Mouse (Mus musculus) liver, embryonic 15.5 days (tissue): ENCODE results near the gene Mia. TPM values are rescaled to one million over a fixed set of nuclear protein-coding genes. Genes with fewer than 3 reads are reported as not detected.

ENCODE experiments used
- microRNA counts: library from miRNA; unstranded; fragments of <30 nt; microRNA quantifications from one replicate; lab custom pipeline; 2016
- microRNA-seq: library from miRNA; unstranded; fragments of <30 nt; microRNA quantifications from one replicate; pipeline ENCODE4, GENCODE M21; 2016
- polyA plus RNA-seq: library from polyadenylated mRNA; unstranded; fragments of >200 nt; fragmentation: Nextera tagmentation; extraction: Ambion mirVana; gene quantifications from 2 replicates; pipeline ENCODE4 v1.2.1, GENCODE M21; 2015

The Mia gene
- polyA plus RNA-seq, 1 experiment from 2014 or later = 1.5 TPM

MicroRNA genes within 50 kb of the gene (microRNA counts, 519-probe panel; counts per million panel counts)
- not detected for microRNA mmu-miR-1191 (lab: Ali Mortazavi, UCI)

Small RNAs within 50 kb of the gene (microRNA-seq; reads per million reads assigned to microRNA genes)
- gene Mir1191 (10.7 reads per million, percentile 27 among the genes with 10 or more reads in this experiment), gene Mir3101 (1.0 reads per million)

Other genes with a start within 250 kb of the Mia start
- gene Cyp2a22, start 241.8 kb downstream of the Mia start, polyA plus RNA-seq = 1.2 and 1.9 TPM in 2 replicates
- gene Cyp2a12, start 152.1 kb downstream of the Mia start, polyA plus RNA-seq = 9.1 and 10.7 TPM in 2 replicates
- 1.3 and 1.9 TPM in 2 replicates for gene Cyp2f2, start 61.2 kb downstream of the Mia start, polyA plus RNA-seq
- not detected in 2 replicates for gene Cyp2t4, start 27.4 kb downstream of the Mia start, polyA plus RNA-seq
- gene Egln2, start 14.4 kb downstream of the Mia start, polyA plus RNA-seq = 29.2 and 37.3 TPM in 2 replicates
- 21.2 and 23.0 TPM in 2 replicates for gene Rab4b, start 2.3 kb downstream of the Mia start, polyA plus RNA-seq
- gene Gm21983, start 71 bp downstream of the Mia start, polyA plus RNA-seq = not detected in 2 replicates
- 0.79 and 1.0 TPM in 2 replicates for gene BC024978, start 14.6 kb upstream of the Mia start, polyA plus RNA-seq
- gene Snrpa, start 15.1 kb upstream of the Mia start, polyA plus RNA-seq = 79.3 and 89.6 TPM in 2 replicates
- 1.7 and 2.1 TPM in 2 replicates for gene Itpkc, start 47.5 kb upstream of the Mia start, polyA plus RNA-seq
- gene Coq8b, start 51.9 kb upstream of the Mia start, polyA plus RNA-seq = 23.8 and 26.5 TPM in 2 replicates
- gene Numbl, start 77.3 kb upstream of the Mia start, polyA plus RNA-seq = 2.0 and 2.6 TPM in 2 replicates
- gene Ltbp4, start 156.5 kb upstream of the Mia start, polyA plus RNA-seq = 4.6 and 7.8 TPM in 2 replicates
- 16.4 and 18.6 TPM in 2 replicates for gene Shkbp1, start 174.9 kb upstream of the Mia start, polyA plus RNA-seq
- 0.28 TPM in 1 of 2 replicates, not detected in the other for gene Gm20479, start 176.3 kb upstream of the Mia start, polyA plus RNA-seq